Mouse (Mus musculus): ENCODE data around the gene Klc1.

DNA sequence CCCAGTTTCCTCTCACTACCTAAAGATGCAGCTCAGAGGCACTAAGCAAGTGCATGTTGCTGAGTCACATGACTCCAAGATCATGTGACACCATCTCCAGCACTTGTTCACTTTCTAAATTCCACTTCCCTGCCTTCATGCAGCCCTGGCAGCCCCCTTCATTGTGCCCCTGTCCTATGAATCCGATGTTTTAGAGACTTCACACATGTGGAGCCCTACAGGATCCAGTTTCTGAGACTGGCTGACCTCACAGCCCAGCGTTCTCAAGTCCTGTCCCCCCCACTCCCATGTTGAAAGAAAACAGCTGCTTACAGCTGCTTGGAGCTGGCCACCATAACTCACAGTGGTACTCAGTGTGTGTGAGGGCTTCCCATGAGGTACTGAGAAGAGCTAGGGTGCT, 15.2 kb upstream of the Klc1 start:
- TF ChIP-seq FLI1 (IDR thresholded peaks at IDR 0.05; ENCODE audit: low read length) (no peak), GATA1 (IDR thresholded peaks at IDR 0.05; ENCODE audit: borderline replicate concordance, low read length) (no peak)
